Mouse (Mus musculus): ENCODE data around the gene Utrn.

Utrn gene

DNA sequence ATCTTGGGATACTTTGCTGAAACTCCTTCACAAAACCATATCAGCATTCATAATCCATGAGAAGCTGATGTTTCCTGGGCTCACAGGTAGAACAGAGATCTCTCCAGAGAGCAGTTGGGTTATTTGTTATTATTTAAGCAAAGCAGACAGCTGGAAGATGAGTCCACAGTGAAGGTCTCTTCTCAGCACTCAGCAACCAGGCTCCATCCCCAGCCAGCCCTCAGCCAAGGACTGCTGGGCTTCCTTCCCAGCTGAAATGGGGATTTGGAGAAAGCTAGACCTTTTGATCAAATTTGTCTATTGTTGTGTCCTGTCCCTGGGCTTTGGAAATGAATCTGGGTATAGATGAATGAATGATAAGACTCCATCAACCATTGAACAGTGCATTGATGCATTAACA lies 276.1 kb downstream of the Utrn start:
- DNase-seq (ENCODE audit: low spot score in 2 of 2), result no peak

DNA sequence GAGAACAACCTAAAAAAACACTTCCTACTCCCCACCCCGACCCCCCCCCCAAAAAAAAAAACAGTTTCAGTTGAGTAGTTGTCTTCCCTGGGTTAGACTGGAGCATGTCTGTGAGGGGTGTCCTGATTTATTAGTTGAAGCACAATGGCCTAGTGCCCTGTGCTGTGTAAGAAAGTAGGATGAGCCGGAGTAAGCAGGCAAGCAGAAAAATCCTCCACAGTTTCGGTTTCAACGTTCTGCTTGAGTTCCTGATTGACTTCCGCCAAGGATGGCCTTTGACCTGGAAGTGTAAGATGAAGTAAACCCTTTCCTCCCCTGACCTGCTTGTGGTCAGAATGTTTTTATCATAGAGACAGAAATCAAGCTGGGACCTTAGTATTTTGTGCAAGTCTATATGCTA lies 277.2 kb downstream of the Utrn start:
- no peak for DNase-seq (ENCODE audit: low spot score in 2 of 2)

DNA sequence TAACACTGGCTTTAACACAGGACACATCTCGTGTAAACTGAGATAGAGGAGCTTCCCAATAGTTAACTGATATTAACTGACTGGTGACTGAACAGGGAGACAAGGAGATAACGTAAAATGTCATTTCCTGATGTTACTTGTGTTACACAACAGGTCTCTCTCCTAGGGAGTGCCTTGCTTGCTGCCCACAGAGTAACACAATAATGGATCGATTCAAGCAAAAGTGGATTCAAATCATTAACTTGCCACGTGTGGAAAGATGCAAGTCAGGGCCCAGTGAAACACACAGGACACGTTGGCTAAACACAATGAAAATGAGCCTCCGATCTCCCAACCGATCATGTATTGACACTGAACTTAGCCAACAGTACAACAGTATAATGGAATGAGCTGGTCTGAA lies 281.1 kb downstream of the Utrn start:
- DNase-seq (ENCODE audit: low spot score in 2 of 2), result no peak

DNA sequence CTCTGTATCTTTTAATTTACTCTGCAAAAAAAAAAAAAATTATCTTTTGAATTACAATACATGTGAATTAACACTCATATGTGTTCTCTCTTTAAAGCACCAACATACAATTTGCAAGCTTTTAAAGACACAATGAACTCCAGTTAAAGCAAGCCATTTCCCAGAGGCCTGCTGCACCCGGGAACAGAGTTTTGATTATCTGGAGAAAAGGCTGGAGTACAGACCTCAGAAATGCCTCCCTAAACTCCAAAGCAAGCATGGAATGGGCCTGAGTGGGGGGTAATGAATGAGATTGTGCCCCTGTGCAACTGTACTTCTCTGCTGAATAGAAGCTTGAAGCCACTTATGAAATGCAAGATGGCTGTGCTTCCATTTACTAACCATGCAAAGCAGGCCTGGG lies 281.8 kb downstream of the Utrn start:
- DNase-seq (ENCODE audit: low spot score in 2 of 2), result no peak

DNA sequence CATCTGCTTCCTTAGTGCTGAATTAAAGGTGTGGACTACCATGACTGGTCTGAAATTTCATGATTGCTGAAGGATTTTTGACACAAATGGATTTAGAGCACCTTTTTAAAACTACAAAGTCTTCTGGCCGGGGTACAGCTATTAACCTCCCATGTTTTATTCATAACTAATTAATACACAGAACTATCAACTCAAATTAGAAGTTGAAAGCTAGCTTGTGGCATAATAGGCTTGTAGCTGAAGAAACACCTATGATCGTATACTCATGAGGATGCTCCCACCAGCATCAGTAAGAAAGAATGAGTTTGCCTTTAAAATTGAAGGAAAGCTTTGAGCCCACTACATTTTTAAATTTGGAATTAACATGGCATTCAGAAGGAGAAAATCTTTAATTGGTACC lies 282.3 kb downstream of the Utrn start:
- no peak for DNase-seq (ENCODE audit: low spot score in 2 of 2)

DNA sequence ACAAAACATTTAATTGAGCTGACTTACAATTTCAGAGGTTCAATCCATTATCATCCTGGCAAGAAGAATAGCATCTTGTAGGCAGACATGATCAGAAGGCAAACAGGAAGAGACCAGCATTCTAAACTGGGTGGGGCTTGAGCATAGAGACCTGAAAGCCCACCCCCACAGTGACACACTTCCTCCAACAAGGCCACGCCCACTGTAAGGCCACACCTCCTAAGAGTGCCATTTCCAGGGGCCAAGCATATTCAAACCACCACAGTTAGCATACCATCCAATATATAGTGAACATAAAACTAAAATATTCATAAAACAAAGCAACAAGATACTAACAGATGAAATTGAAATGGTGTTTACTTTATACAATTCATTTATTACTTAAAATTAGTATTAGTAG lies 283.0 kb downstream of the Utrn start:
- DNase-seq (ENCODE audit: low spot score in 2 of 2), result no peak

DNA sequence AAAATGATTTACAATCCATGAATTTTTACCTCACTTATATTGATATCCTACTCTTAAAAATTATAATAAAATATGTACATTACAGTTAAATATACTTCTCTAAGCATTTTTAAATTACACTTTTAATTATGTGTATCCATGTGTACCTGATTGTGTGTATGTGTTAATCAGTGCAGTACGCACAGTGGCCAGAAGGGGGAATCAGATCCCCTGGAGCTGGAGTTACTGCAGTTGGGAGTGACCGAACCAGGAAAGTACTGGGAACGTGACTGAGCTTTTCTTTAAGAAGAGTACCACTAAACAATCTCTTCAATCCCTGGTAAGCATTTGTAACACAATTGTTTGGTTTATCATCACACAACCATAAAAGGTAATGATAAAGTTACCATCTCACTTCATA lies 285.7 kb downstream of the Utrn start:
- DNase-seq (ENCODE audit: low spot score in 2 of 2), result no peak

DNA sequence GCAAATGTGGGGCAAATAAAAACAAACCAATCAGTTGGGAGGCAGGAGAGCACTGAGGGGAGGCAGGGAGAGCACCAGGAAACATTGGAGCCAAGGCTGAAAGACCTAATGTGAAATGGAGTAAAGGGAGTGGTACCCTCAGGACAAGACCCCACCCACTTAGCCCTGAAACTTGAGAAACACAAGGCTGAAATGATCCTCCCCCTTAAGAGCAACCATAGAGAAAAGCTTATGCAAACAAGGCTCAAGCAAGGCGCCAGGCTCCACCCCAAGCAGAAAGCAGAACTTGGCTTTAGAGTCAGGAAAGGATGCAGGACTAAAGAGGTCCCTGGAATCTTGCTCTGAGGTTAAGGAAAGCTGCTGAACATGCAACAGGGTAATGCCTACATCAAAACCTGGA lies 290.1 kb downstream of the Utrn start:
- no peak for DNase-seq (ENCODE audit: low spot score in 2 of 2)

DNA sequence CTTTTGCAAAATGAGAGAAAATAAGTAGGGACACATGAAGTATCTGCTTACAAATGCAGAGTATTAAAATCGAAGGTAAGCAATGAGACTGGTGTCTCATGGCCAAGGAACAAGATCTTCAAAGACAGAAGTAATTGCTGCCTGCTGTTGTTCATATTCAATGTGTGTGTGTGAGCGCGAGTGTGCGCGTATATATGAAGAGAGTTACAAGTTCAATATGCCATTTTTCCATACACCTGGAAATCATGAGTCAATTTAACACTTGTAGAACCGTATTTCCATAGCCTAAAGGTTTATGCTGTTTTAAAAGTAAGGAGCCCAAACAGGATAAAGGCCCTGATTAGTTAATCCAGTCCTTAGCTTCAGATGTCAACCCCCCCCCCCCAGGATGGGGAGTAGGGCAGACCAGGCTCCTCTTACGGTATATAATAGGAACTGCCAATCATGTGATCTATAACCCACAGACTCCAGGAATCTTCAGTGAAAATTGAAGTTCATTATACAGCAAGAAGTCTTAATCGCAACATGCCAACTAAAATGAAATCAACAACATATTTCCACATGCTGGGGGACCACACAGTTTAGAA lies 293.2 kb downstream of the Utrn start:
- no peak for DNase-seq (ENCODE audit: low spot score in 2 of 2)

DNA sequence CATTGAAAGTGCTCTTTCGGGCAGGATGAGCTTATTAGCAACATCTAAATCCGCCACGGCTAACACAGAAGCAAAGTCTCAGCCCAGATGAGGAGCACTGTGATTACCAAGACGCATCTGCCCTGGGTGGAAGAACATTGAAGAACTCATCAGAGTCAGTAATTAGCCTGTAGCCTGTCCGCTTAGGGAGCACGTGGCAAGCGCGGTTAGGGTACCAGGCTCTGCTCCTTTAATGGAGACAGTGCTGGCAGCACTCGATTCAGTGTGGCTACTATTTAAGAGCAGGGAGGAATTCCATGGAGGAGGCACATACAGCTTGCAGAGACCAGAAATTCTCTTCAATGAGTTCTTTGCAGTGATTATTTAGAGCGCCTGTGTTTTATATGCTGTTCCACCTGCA lies 294.4 kb downstream of the Utrn start:
- DNase-seq (ENCODE audit: low spot score in 2 of 2), result no peak

DNA sequence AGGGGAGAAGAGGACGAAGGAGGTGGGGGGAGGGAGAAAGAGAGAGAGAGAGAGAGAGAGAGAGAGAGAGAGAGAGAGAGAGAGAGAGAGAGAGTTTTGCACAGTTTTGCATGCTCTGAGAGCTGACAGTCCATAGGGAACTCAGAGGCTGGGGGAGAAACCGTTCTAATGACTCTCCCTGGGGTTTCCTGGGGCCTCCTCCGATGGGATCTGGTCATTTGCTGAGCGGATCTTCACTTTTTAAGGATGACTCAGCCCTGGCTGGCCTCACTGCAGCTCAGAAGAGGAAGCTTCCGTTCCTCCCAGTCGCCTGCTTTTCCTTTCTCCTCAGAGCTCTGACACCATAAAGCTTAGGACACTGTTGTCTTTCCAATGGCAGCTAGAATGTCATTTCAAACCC lies 295.6 kb downstream of the Utrn start:
- DNase-seq (ENCODE audit: low spot score in 2 of 2), result no peak

DNA sequence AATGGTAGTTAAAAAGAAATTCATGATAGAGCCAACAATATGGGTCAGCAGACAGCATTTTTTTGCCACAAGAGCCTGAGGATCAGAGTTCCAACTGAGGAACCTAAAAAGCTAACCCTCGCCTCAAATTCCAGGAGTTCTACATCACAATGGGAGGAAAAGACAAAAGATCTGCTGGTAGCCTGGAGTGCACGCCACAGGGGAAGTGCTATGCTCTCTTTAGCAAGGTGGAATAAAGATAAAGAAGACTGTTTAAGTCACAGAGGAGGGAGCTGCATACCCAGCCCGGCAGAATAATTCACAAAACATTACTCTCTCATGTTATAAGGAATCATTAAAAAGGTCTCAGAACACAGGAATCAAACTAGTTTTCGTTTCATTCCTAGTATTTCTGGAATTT lies 296.4 kb downstream of the Utrn start:
- no peak for DNase-seq (ENCODE audit: low spot score in 2 of 2)

DNA sequence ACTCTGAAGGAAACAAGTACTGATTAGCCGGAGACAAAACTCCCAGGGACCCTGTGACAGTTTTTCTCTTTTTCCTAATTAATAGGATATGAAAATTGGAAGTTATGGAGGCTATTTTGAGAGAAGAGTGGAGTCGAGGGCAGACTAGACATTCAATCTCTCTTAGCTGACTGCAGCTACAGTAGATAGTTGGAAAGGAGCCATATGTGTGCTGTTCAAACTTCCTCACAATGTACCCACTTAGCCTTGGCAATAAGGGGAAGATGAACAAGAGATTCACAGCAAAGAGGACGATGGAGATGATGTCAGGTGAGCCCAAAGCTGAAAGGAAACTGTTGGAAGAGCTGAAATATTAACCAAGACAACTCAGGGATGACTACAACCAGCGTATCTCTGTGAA lies 304.7 kb downstream of the Utrn start:
- no peak for DNase-seq (ENCODE audit: low spot score in 2 of 2)

DNA sequence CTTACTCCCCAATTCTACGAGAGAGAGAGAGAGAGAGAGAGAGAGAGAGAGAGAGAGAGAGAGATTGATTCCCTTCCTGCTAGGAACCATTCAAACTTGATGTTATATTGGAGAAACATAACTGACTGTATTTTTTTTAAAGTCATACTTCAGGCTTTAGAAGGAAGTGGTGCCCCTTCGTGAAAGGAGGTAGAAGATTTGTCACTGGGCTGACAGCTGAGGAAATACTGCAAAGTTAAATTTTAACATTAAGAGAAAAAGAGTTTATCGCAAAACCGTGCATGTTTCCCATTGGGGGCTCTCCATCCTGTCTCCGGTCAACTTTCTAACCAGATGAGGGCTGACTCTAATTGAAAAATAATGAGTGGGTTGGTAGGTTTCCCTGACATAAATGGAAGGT lies 310.4 kb downstream of the Utrn start:
- DNase-seq (ENCODE audit: low spot score in 2 of 2), result no peak

DNA sequence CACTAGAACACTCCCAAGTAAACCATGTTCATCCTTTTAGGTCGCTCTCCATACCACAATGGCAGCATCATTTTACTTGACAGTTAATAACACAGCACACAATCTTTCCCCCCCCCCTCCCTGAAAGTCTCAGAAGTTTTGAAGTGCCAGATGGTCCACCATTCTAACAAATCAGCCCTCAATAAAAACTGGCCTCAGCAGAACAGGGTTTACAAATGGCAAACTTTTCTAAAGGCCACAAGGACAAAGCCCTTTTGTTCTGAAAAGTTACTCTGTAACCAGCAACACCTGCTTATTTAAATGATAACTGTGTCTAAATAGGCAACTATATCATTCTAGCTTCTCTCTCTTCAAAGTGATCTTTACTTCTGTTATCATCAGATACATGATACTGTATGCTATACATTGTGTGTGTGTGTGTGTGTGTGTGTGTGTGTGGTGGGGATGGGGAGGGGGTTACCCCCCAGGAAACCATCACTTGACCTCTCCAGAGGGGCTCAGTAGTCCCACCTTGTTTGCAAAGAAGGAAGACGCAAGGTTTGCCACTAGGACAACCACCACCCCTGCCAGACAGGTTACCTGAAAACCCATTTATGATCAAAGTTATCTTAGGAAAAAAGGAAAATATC lies 315.0 kb downstream of the Utrn start:
- no peak for DNase-seq (ENCODE audit: low spot score in 2 of 2)

DNA sequence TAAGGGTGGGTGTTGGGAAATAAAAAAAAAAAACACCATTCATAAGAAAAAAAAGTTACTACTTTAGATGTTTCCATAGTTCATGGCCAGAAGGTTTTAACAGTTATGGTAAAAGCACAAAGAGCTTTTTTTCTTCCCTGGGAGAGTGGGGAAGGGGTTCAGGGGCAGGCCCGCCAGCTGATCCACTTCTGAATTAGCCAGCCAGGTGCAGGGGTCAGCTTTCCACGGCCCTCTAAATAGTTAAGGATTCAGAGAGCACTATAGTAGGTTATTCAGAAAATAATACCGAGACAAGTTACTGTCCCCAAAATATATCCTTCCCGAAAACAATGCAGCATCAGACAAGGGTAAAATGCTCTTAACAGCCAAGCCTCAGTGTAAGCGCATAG lies 316.3 kb downstream of the Utrn start:
- DNase-seq (ENCODE audit: low spot score in 2 of 2), result no peak

DNA sequence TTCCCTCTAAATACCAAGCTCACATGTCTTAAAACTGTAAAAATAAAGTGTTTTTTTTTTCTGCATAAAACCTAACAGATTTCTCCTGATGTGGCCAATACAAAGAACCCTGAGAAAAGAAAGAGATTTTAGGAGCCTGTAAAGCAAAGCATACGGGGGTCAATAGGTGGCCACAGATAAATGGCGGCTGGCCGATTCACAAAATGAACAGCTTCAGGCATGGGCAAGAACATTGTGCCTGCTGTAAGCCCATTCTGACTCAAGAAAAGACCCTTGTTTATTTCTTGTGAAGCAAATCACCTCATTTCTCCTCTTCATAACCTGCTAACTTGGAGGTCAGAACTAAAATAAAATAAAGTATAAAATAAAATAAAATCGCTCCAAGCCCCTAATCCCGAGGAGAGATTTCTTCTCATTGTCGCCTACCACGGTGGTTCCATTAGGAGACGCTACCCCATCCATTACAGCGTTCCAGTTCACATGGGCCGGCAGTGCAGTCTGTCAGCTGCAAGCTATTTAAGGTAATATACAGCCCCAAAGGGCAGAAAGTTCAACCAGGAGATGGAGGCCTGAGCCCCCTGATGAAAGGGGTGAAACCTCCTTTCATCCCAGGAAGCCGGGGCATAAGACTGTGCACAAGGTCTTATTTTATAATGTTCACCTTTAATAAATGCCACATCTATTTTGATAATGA lies 316.8 kb downstream of the Utrn start:
- DNase-seq (ENCODE audit: low spot score in 2 of 2), result no peak

DNA sequence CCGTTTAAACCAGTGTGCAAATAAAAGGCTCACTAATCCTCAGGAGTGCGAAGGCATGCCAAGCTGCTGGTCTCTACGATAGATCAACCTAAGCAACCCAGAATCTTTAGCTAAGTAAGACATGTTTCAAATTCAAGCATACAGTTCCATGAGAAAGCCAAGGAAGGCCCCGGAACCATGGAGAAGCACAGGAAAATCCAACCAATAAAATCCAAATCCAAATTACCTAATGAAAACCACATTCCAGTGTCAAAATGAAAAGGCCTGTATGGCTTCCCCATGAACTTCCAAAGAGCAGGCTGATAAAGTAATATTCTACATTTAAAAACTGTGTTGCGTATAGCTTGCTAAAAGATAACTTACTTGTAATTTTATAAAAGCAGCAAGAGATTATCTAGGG lies 317.4 kb downstream of the Utrn start:
- DNase-seq (ENCODE audit: low spot score in 2 of 2), result no peak

DNA sequence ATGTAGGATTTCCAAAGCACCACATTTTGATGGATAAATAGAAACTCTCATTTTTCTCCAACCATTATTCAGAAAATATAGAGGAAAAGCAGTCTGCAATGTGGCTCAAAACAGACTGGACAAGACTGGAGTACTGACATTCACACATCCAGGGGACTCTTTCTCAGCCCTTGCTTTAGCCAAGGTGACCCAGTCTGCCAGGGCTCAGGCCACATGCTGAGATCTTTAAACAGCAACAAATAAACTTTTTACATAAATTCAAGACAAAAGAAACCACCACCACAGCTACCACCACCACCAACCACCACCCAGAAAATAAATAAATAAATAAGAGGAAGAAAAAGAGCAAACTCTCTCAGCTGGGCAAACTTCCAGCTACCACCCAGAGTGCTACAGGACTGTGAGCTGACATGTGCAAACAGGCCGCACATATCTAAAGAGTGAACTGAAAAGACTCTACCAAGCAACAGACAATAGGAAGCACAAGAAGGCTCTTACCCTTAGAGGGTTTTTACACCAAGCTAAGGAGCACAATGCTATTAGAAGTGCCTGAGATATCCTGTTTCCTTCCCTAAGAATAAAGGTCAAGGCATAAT lies 319.1 kb downstream of the Utrn start:
- DNase-seq (ENCODE audit: low spot score in 2 of 2), result no peak

DNA sequence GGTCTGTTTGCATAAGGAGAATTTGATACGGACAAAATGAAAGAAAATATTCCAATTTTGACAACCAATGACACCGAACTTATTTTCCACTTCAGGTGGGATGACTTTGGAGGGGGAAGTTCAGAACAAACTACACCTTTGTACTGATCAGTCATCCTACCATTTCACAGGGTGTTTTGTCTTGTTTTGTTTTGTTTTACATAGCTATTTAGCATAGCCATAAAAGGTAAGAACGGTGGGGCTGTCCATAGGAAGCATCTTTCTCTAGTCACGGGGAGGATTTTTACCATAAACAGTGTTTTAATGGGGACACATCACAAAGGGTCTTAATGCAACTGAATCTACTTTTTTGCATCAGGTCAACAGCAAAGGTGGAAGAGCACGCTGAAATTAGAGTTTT lies 319.9 kb downstream of the Utrn start:
- no peak for DNase-seq (ENCODE audit: low spot score in 2 of 2)

DNA sequence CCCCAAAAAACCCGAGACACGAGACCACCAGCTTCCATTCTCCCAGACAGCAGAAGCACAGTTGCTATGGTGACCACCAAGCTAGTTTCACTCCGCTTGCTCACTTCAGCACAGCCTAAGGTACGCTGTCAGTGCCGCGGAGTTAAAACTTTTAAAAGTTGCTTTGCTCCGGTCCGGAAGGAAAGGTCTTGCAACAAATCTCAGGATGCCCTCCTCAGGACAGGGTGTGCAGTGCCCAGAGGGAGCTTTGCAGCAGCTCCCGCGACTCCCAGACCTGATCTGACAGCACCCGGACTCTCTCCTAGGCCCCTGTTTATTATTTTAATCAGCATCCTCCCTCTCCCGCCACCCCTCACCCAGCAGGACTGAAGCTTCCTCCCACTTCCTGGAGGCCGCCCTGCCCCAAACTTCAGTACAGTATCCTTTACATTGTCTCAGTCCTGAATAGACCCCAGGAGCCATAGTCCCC lies 320.5 kb downstream of the Utrn start:
- no peak for DNase-seq (ENCODE audit: low spot score in 2 of 2)

DNA sequence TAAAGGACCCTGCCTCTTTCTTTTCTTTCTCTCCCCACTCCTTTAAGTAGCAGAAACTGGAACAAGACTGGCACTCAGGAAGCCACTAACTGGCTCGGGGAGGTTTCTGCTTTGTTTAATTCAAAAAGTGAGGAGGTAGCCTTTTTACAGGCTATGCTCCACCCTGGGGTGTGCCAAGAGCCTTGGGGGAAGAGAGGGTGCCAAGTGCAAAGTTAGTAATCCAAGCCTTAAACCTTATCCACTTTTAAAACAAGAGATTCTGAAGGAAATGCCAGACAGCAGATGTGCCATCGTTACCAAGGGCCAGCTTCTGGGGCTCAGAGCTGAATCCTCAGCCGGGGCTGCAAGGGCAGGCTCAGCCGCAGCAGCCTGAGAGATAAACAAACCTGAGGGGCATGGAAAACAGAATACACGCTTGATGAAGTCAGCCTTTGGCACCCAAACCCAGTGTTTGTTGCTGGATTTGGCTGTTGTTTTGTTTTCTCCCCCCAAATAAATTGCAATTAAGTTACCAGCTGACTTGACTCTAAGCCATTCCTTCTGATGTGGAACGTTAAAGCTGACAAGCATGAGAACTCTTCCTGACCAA lies 322.0 kb downstream of the Utrn start:
- DNase-seq (ENCODE audit: low spot score in 2 of 2), result no peak

DNA sequence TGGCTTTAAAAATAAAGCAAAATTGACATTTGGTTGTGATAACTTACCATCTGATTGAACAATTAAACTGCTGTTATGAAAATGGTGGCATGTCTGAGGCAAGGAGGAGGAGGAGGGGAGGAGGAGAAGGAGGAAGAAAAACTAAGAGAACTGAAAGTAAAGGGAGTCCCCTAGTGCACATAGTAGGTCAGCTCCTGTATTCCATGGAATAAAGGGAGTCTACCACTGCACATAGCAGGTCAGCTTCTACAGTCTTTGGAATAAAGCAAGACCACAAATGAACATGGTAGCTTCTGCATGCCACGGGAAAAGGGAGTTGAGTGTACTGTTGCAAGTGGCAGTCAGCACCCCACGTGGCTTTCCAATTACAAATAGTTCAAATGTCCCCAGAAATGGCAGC lies 323.7 kb downstream of the Utrn start:
- DNase-seq (ENCODE audit: low spot score in 2 of 2), result no peak

Data from spleen, postnatal 10 days (tissue).